Mouse (Mus musculus): Measurements from ENCODE around the gene Vps45.

DNA sequence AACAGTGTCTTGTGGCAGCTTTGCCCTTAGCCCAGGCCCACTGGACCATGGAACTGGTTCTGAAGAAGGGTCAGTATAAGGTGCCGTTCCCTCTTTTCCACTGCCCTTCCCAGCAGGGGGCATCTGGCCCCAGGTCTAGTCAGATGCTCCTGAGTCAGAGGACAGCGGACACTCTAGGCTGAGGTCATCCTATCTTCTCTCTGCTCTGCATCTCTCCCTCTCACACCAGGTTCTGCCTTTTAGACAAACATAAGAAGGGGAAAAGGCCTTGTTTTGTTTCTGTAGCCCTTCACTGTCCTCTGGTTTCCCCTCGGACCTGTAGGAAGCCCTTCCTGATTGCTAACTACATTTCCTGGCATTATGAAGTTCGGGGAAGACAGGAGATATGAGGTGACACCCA is 64.4 kb downstream of the Vps45 start:
- no peak for TF ChIP-seq POLR2A (IDR thresholded peaks at IDR 0.05; ENCODE audit: control insufficient read depth, extremely low read depth, insufficient read depth, low read length, poor library complexity)
- no peak for TF ChIP-seq CTCF (IDR thresholded peaks at IDR 0.05; ENCODE audit: borderline replicate concordance, control insufficient read depth, extremely low read depth, insufficient read depth, low read length, poor library complexity)

All from thymus, adult 2 months (tissue).